Mouse (Mus musculus) liver, embryonic 11.5 days (tissue): ENCODE measurements around the gene Mpdz. TPM values are rescaled to one million over a fixed set of nuclear protein-coding genes. Genes with fewer than 3 reads are reported as not detected.

Experiments
- ATAC-seq: fragments of 200-750 bp; cut with Nextera tagmentation; replicated peaks from 2 replicates; pipeline ENCODE4 v1.8.0; 2017; ENCODE audit warnings: moderate number of reproducible peaks, mild to moderate bottlenecking, moderate TSS enrichment, moderate library complexity; ENCODE audit not compliant: low FRiP score
- DNase-seq: peaks from one replicate; pipeline ENCODE4 v3.0.0-alpha.2; 2017; ENCODE audit warnings: low spot score
- H3K27ac ChIP-seq: fragments of 300-500 bp; sonication (generic); 2 replicates; pipeline ENCODE4 v1.5.1; 2014; ENCODE audit warnings: mild to moderate bottlenecking, low read depth, low read length, control low read depth
- H3K27me3 ChIP-seq: fragments of 300-500 bp; sonication (generic); replicated peaks from 2 replicates; pipeline ENCODE4 v1.6.1; 2014; ENCODE audit warnings: low read length, mixed read lengths; ENCODE audit not compliant: control insufficient read depth, insufficient read depth
- H3K36me3 ChIP-seq: fragments of 300-500 bp; sonication (generic); 2 replicates; pipeline ENCODE4 v1.6.1; 2014; ENCODE audit warnings: mild to moderate bottlenecking, low read length, moderate library complexity, mixed read lengths; ENCODE audit not compliant: control insufficient read depth, insufficient read depth
- H3K4me1 ChIP-seq: fragments of 300-500 bp; sonication (generic); replicated peaks from 2 replicates; pipeline ENCODE4 v1.6.1; 2014; ENCODE audit warnings: low read length, mixed read lengths; ENCODE audit not compliant: control insufficient read depth, insufficient read depth
- H3K4me2 ChIP-seq: fragments of 300-500 bp; sonication (generic); 2 replicates; pipeline ENCODE4 v1.6.1; 2014; ENCODE audit warnings: mild to moderate bottlenecking, control low read depth, moderate library complexity
- H3K4me3 ChIP-seq: fragments of 300-500 bp; sonication (generic); 2 replicates; pipeline ENCODE4 v1.5.1; 2014; ENCODE audit warnings: low read depth, low read length, control low read depth
- H3K9ac ChIP-seq: fragments of 300-500 bp; sonication (generic); 2 replicates; pipeline ENCODE4 v1.6.1; 2014; ENCODE audit warnings: low read depth, low read length, control low read depth
- H3K9me3 ChIP-seq: fragments of 300-500 bp; sonication (generic); 2 replicates; pipeline ENCODE4 v1.6.1; 2016; ENCODE audit warnings: low read length, inconsistent platforms, mixed read lengths; ENCODE audit not compliant: control insufficient read depth
- WGBS: fragments of 180-500 bp; shearing (Covaris S2); extraction: QIAGEN DNeasy Blood & Tissue Kit; methylation state at CpG from one replicate; pipeline ENCODE4 v1.1.7; 2014; 5-methylcytosine and 5-hydroxymethylcytosine counted together
- polyA plus RNA-seq: library from polyadenylated mRNA; unstranded; fragments of >200 nt; fragmentation: Nextera tagmentation; extraction: Ambion mirVana; gene quantifications from 2 replicates; pipeline ENCODE4 v1.2.1, GENCODE M21; 2014

Gene Mpdz
- polyA plus RNA-seq, 1 experiment from 2014 or later = 13.3 TPM

GRCm38 (mm10) chr4:81283611-81284010, 159.0 kb downstream of the Mpdz start:
- ATAC-seq = no peak

GRCm38 (mm10) chr4:81283081-81283480, 159.5 kb downstream of the Mpdz start:
- ATAC-seq (no peak), DNase-seq (no peak)
- Histone ChIP-seq H3K4me2 (no peak overlapping the region), H3K4me1 (no peaks in the 10 kb centered on the region), H3K4me3 (no peak overlapping the region), H3K9ac (no peak overlapping the region), H3K27ac (no peak overlapping the region), H3K9me3 (no peaks in the 10 kb centered on the region), H3K27me3 (no peaks in the 10 kb centered on the region), H3K36me3 (peaks cover 3% of the 10 kb centered on the region; the same call in 1 of the 2 replicates)
- WGBS = 92% methylated on average over 6 of the region's 6 CpGs

More at GRCm38 (mm10) chr4:81283611-81284010, 159.0 kb downstream of the Mpdz start:
- WGBS = 86% methylated on average over 3 of the region's 3 CpGs
- Histone ChIP-seq H3K27me3 (no peaks in the 10 kb centered on the region), H3K4me2 (no peak overlapping the region), H3K36me3 (peaks cover 3% of the 10 kb centered on the region; the same call in 1 of the 2 replicates), H3K4me3 (no peak overlapping the region), H3K27ac (no peak overlapping the region), H3K9ac (no peak overlapping the region), H3K9me3 (no peaks in the 10 kb centered on the region), H3K4me1 (no peaks in the 10 kb centered on the region)
- DNase-seq = no peak

- WGBS = 76% methylated on average over 4 of the region's 4 CpGs
- Histone ChIP-seq H3K9ac (no peak overlapping the region), H3K36me3 (no peaks in the 10 kb centered on the region; the same call in 1 of the 2 replicates), H3K4me2 (no peak overlapping the region), H3K27me3 (no peaks in the 10 kb centered on the region), H3K4me1 (no peaks in the 10 kb centered on the region), H3K4me3 (no peak overlapping the region), H3K27ac (no peak overlapping the region), H3K9me3 (no peaks in the 10 kb centered on the region)
- DNase-seq = no peak
- no peak for ATAC-seq
These were observed 162.5 kb downstream of the Mpdz start for GRCm38 (mm10) chr4:81280098-81280497.

- ATAC-seq (no peak), DNase-seq (no peak)
- Histone ChIP-seq H3K4me3 (no peak overlapping the region), H3K36me3 (no peaks in the 10 kb centered on the region; the same call in 1 of the 2 replicates), H3K4me1 (no peaks in the 10 kb centered on the region), H3K27ac (no peak overlapping the region), H3K9ac (no peak overlapping the region), H3K9me3 (no peaks in the 10 kb centered on the region), H3K4me2 (no peak overlapping the region), H3K27me3 (no peaks in the 10 kb centered on the region)
- WGBS = 90% methylated on average over 5 of the region's 5 CpGs
These were observed 163.2 kb downstream of the Mpdz start for GRCm38 (mm10) chr4:81279451-81279850.

GRCm38 (mm10) chr4:81275957-81276715, 166.5 kb downstream of the Mpdz start:
- no peaks in the 10 kb centered on the region for H3K9me3 ChIP-seq
- H3K4me2 ChIP-seq = no peak overlapping the region
- no peaks in the 10 kb centered on the region; the same call in 1 of the 2 replicates for H3K4me1 ChIP-seq
- H3K27me3 ChIP-seq = no peaks in the 10 kb centered on the region
- 60% methylated on average over 6 of the region's 6 CpGs for WGBS
- H3K27ac ChIP-seq = no peak overlapping the region
- no peak overlapping the region for H3K4me3 ChIP-seq
- no peak for DNase-seq
- ATAC-seq = no peak
- no peak overlapping the region for H3K9ac ChIP-seq
- no peaks in the 10 kb centered on the region; the same call in 1 of the 2 replicates for H3K36me3 ChIP-seq

- Histone ChIP-seq H3K4me1 (no peaks in the 10 kb centered on the region; the same call in 1 of the 2 replicates), H3K36me3 (no peaks in the 10 kb centered on the region; the same call in 1 of the 2 replicates), H3K4me3 (no peak overlapping the region), H3K9ac (no peak overlapping the region), H3K9me3 (no peaks in the 10 kb centered on the region), H3K4me2 (no peak overlapping the region), H3K27me3 (no peaks in the 10 kb centered on the region), H3K27ac (no peak overlapping the region)
- ATAC-seq (no peak), DNase-seq (no peak)
- 84% methylated on average over 2 of the region's 2 CpGs for WGBS
These were observed 169.5 kb downstream of the Mpdz start for GRCm38 (mm10) chr4:81273067-81273466.

GRCm38 (mm10) chr4:81252859-81253780, 189.5 kb downstream of the Mpdz start:
- H3K36me3 ChIP-seq = no peaks in the 10 kb centered on the region
- no peak for DNase-seq
- H3K4me3 ChIP-seq = no peak overlapping the region
- 75% methylated on average over 6 of the region's 6 CpGs for WGBS
- H3K4me1 ChIP-seq = no peaks in the 10 kb centered on the region
- no peak for ATAC-seq
- no peak overlapping the region for H3K4me2 ChIP-seq
- no peaks in the 10 kb centered on the region for H3K9me3 ChIP-seq
- H3K27me3 ChIP-seq = no peaks in the 10 kb centered on the region
- H3K9ac ChIP-seq = no peak overlapping the region
- H3K27ac ChIP-seq = no peak overlapping the region

- no peaks in the 10 kb centered on the region for H3K27me3 ChIP-seq
- DNase-seq = no peak
- ATAC-seq = no peak
- no peaks in the 10 kb centered on the region for H3K36me3 ChIP-seq
- H3K4me3 ChIP-seq = no peak overlapping the region
- H3K9ac ChIP-seq = no peak overlapping the region
- H3K27ac ChIP-seq = no peak overlapping the region
- no peak overlapping the region for H3K4me2 ChIP-seq
- 80% methylated on average over 1 of the region's 1 CpGs for WGBS
- H3K9me3 ChIP-seq = no peaks in the 10 kb centered on the region
- no peaks in the 10 kb centered on the region for H3K4me1 ChIP-seq
These were observed 190.3 kb downstream of the Mpdz start for GRCm38 (mm10) chr4:81252334-81252733.
